Comparison of ENCODE assay signal across 8 mouse cellular contexts in the genomic region with DNA sequence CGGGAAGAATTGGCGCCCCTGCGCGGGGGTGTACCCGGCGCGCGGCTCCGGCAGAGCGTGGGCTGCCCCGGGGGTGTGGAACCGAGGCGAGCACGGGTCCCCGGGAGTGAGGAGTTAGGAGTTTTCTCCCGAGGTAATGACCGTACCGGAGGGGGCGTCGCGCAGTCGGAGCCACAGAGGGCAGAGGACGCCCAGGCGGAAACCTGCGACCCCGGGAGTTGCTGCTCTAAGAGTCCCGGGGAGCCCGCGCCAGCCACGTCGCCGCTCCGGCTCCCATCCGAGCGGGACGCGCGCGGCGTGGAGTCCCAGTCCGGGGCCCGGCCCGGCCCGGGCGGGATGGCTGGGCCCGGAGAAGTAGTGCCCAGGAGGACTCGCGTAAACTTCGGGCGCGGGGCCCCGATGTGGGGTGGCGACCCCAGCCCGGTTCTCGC. TPM values are rescaled to one million over a fixed set of nuclear protein-coding genes. Genes with fewer than 3 reads are reported as not detected.
DNase-seq lines count a peak whose midpoint lies in the region; ATAC-seq lines count a peak whose summit lies in the region.

No protein-coding gene starts in this region.

- H3K27me3 ChIP-seq in heart, embryonic 16.5 days (ENCODE audit: control insufficient read depth, insufficient read depth, low read length): no peaks in the 10 kb centered on the region
- H3K27me3 ChIP-seq in liver, embryonic 16.5 days (ENCODE audit: control insufficient read depth, insufficient read depth, low read depth, low read length): no peaks in the 10 kb centered on the region

- intact Hi-C loops in left cerebral cortex, postnatal 14 days (cut with DNase I): loop anchor here (2.0 to 10.0 kb wide), 3 partner anchors 70 to 376 kb away; a partner anchor contains a TSS

- WGBS in heart, embryonic 16.5 days: under 1% methylated on average over 41 of the region's 55 CpGs
- under 1% methylated on average over 55 of the region's 55 CpGs for WGBS in liver, embryonic 16.5 days (ENCODE audit: insufficient replicate concordance)

- H3K36me3 ChIP-seq in heart, embryonic 16.5 days (ENCODE audit: control insufficient read depth, insufficient read depth): no peaks in the 10 kb centered on the region
- no peaks in the 10 kb centered on the region for H3K36me3 ChIP-seq in liver, embryonic 16.5 days (ENCODE audit: control insufficient read depth, insufficient read depth)

- peak overlapping the region; percentile 86 for H3K27ac ChIP-seq in heart, embryonic 16.5 days (ENCODE audit: low read length)
- peak overlapping the region; percentile 88 for H3K27ac ChIP-seq in liver, embryonic 16.5 days (ENCODE audit: low read length)

- no peaks in the 10 kb centered on the region for H3K9me3 ChIP-seq in heart, embryonic 16.5 days (replicated peaks; ENCODE audit: control insufficient read depth, low read length)
- H3K9me3 ChIP-seq in liver, embryonic 16.5 days (replicated peaks; ENCODE audit: control insufficient read depth, low read length): no peaks in the 10 kb centered on the region; the same call in 1 of the 2 replicates

- peak; percentile 38 for ATAC-seq in heart, embryonic 16.5 days (replicated peaks; ENCODE audit: extremely low read depth, insufficient read depth, low FRiP score)
- ATAC-seq in liver, embryonic 16.5 days (ENCODE audit: low read depth): peak; percentile 5

- H3K9ac ChIP-seq in heart, embryonic 16.5 days (ENCODE audit: low read length): peak overlapping the region; percentile 96
- H3K9ac ChIP-seq in liver, embryonic 16.5 days (ENCODE audit: low read depth, low read length): peak overlapping the region; percentile 96

- peaks cover 2% of the 10 kb centered on the region for H3K4me1 ChIP-seq in heart, embryonic 16.5 days (ENCODE audit: control insufficient read depth, insufficient read depth, low read length)
- peaks cover 34% of the 10 kb centered on the region for H3K4me1 ChIP-seq in liver, embryonic 16.5 days (ENCODE audit: control insufficient read depth, low read depth, low read length)

- peak overlapping the region; percentile 90 for H3K4me3 ChIP-seq in heart, embryonic 16.5 days (ENCODE audit: low read length)
- peak overlapping the region; percentile 93 for H3K4me3 ChIP-seq in liver, embryonic 16.5 days (ENCODE audit: low read depth, low read length)

- peak; percentile 5 to 31 for DNase-seq in frontal cortex, adult 2 months (ENCODE audit: extremely low spot score in 1 of 2, low spot score in 1 of 2)
- DNase-seq in frontal cortex, postnatal 10 days (ENCODE audit: low spot score in 2 of 2): no peak
- DNase-seq in urinary bladder, postnatal 14 days (ENCODE audit: low spot score): peak; percentile 41
- no peak for DNase-seq in urinary bladder, adult 2 months (ENCODE audit: low spot score)
- DNase-seq in spleen, adult 18-20 months: peak; percentile 54 to 58
- no peak for DNase-seq in left cerebral cortex, postnatal 14 days (ENCODE audit: low spot score in 2 of 2)

- peak overlapping the region; percentile 87 for H3K4me2 ChIP-seq in heart, embryonic 16.5 days (ENCODE audit: low read depth, low read length)
- peak overlapping the region; percentile 86 for H3K4me2 ChIP-seq in liver, embryonic 16.5 days (ENCODE audit: low read depth, low read length)

RNA-seq across cellular contexts. Expression of a gene that starts 0.5 kb away (rescaled TPM):
- polyA plus RNA-seq in frontal cortex, adult 2 months (2012; rRNA removed): 7.9 and 9.2 TPM in 2 replicates
- 7.7 and 9.1 TPM in 2 replicates for polyA plus RNA-seq in urinary bladder, adult 2 months (2012; rRNA removed)
- 10.0 and 10.1 TPM in 2 replicates for polyA plus RNA-seq in heart, embryonic 16.5 days (2015; fragmentation: Nextera tagmentation; extraction: Ambion mirVana)
- 11.0 and 11.8 TPM in 2 replicates for polyA plus RNA-seq in liver, embryonic 16.5 days (2015; fragmentation: Nextera tagmentation; extraction: Ambion mirVana)
- 10 to 100 TPM; 11.5 to 12.1 TPM for total RNA-seq in left cerebral cortex, postnatal 14 days (2021)

Comparison
In these comparisons a context has a peak if more than half of its experiments do, and no peak if none do; other contexts are left out.
1. DNase-seq: peak in frontal cortex, adult 2 months (2 of 2), urinary bladder, postnatal 14 days (single experiment) and spleen, adult 18-20 months (2 of 2); none in frontal cortex, postnatal 10 days (0 of 2), urinary bladder, adult 2 months (single experiment) and left cerebral cortex, postnatal 14 days (0 of 2).